Mouse (Mus musculus): ENCODE data around the gene Olfr551. TPM values are rescaled to one million over a fixed set of nuclear protein-coding genes. Genes with fewer than 3 reads are reported as not detected.
"Not testable (repeated sequence)": the region's sequence is repeated elsewhere in the genome, so short reads cannot be mapped to it uniquely, and the experiment has no call there.

The Olfr551 gene
- not detected for polyA plus RNA-seq (2021)

DNA sequence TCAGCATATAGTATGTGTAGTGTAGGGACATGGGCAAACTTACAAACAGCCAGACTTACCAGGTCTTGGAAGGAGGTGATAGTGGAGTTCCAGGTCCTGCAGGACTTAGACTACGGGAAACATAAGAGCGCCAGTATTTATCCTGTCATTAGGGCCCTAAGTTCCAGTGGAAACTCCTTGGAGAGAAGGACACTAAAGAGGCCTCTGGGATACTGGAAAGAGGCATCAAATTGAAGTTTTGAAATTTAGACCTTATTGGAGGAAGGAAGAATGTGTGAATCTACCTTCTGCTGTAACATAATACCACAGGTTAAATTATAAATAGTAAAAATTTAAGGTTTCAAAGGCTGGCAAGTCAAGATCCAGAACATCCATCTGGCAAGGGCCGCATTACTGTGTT is at the start of gene Olfr551:
TSS of gene Olfr551 (minus strand) at position 101 of the 400 bp plus-strand sequence.
- no peak for DNase-seq (ENCODE audit: low read depth, low spot score)
- TF ChIP-seq CTCF (IDR thresholded peaks at IDR 0.05), result no peak
- no peaks in the 10 kb centered on the region for H3K27me3 ChIP-seq
- ChIA-PET POLR2A (no interaction called here), CTCF (no interaction called here)
- in situ Hi-C loops (cut with MboI; ENCODE audit: low pct_unique_long_range_greater_than_20kb), result no loop called here
- ATAC-seq, result no peak

DNA sequence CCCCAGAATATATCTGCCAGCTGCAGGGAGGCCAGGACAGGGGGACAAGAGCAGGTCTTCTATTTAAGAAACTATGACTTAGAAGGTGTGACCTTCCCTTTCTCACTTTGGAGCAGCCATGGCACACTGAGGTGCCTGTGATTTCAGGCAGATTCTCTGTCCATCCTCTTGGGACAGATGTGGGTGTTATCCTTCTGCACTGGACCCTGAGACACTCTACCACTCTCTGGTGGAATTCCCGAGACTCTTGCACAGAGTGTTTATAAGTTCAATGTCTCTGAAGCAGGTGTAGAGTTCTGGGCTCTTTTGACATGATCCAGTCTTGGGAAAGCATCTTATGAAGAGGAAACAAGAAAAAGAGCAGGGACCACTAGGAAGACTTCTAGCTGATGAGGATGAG is 46.4 kb upstream of the Olfr551 start, which contains the start of gene Olfr554:
TSS of gene Olfr554 (plus strand) at position 301 of the 400 bp plus-strand sequence.
- ATAC-seq (no peak), DNase-seq (ENCODE audit: low read depth, low spot score) (no peak)
- TF ChIP-seq CTCF (IDR thresholded peaks at IDR 0.05), result no peak
- peaks cover 16% of the 10 kb centered on the region for H3K27me3 ChIP-seq
- POLR2A ChIA-PET, result no interaction called here
- CTCF ChIA-PET, result interaction anchor here (3.6 kb wide), 1 partner anchor 125 kb away, joined by 17 read pairs; no protein-coding TSS in a partner anchor
- in situ Hi-C loops (cut with MboI; ENCODE audit: low pct_unique_long_range_greater_than_20kb), result loop anchor here (5.0 kb wide), 1 partner anchor 131 kb away; no protein-coding TSS in a partner anchor

DNA sequence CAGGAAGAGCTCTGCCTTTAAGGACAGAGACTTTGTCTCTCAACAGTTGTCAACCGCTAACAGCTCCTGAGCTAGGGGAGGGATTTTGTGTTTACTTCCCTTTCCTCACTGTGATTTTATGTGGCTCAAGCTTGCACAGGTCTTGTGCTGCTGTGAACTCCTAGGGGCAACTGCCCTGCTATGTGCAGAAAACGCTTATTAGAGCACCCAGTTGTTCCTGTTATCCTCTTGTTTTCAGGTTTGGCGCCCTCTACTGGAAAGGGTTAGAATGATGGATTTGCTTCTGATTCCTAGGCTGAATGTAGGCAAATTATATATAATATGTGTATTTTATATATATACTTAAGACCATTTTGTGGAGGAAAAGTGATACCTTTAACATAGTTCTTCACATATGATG is 45.0 kb upstream of the Olfr551 start:
- DNase-seq (ENCODE audit: low read depth, low spot score) (peak; percentile 2), ATAC-seq (peak; percentile 51)
- peak; percentile 49 for TF ChIP-seq CTCF (IDR thresholded peaks at IDR 0.05)
- peaks cover 16% of the 10 kb centered on the region for H3K27me3 ChIP-seq
- CTCF ChIA-PET, result interaction anchor here (1.5 to 3.6 kb wide), 2 partner anchors 124 to 129 kb away, joined by 4 to 17 read pairs; no protein-coding TSS in a partner anchor
- POLR2A ChIA-PET, result no interaction called here
- in situ Hi-C loops (cut with MboI; ENCODE audit: low pct_unique_long_range_greater_than_20kb), result loop anchor here (5.0 kb wide), 1 partner anchor 129 kb away; no protein-coding TSS in a partner anchor

DNA sequence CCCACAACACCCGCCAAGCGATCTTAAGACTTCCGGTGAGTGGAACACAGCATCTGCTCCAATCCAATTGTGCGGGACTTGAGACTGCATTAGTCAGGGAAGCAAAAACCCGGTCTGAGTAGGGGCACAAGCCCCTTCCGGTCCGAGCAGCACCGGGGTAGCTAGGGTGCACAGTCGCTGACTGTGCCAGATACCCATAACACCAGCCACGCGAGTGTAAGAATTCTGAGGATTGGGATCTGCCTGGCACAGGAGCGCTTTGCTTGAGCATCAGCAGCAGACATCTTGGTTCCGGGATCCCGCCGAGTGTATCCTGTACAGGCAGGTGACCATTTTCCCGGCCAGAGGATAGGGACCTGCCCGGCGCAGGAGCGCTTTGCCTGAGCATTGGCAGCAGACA is 28.7 kb upstream of the Olfr551 start:
- ATAC-seq; DNase-seq (ENCODE audit: low read depth, low spot score); CTCF ChIA-PET; H3K27me3 ChIP-seq; in situ Hi-C loops (cut with MboI; ENCODE audit: low pct_unique_long_range_greater_than_20kb); POLR2A ChIA-PET: not testable (repeated sequence)

- ATAC-seq, result no peak
- no peak for TF ChIP-seq CTCF (IDR thresholded peaks at IDR 0.05)
- ChIA-PET POLR2A (no interaction called here), CTCF (no interaction called here)
- in situ Hi-C loops (cut with MboI; ENCODE audit: low pct_unique_long_range_greater_than_20kb), result no loop called here
- H3K27me3 ChIP-seq, result peaks cover 11% of the 10 kb centered on the region
- DNase-seq (ENCODE audit: low read depth, low spot score), result no peak
Measured at GRCm38 (mm10) chr7:102619608-102620007, 27.9 kb upstream of the Olfr551 start.

DNA sequence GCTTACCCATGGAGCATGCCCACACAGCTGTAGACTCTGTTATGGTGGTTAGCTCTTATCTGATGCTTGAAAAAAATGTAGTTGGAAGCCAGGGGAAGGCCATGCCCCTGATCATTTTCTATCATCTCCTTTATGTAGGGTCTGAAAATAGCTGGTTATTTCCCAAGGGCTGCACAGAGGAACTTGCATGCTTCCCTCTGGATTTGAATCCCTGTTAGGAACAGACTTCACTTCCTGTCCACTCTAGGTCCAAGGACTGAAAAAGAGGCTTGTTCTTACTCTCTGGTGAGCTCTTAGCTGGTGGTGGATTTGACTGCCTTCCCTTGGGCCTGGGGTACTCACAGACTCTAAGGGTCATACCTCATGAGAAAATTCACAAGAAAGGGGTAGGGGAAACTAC is 26.4 kb upstream of the Olfr551 start, which contains the start of gene Olfr553:
TSS of gene Olfr553 (minus strand) at position 101 of the 400 bp plus-strand sequence.
- peaks cover 17% of the 10 kb centered on the region for H3K27me3 ChIP-seq
- ATAC-seq (no peak), DNase-seq (ENCODE audit: low read depth, low spot score) (no peak)
- CTCF ChIA-PET, result no interaction called here
- POLR2A ChIA-PET, result no interaction called here
- TF ChIP-seq CTCF (IDR thresholded peaks at IDR 0.05), result no peak
- in situ Hi-C loops (cut with MboI; ENCODE audit: low pct_unique_long_range_greater_than_20kb), result no loop called here

GRCm38 (mm10) chr7:102597378-102598031 is 5.8 kb upstream of the Olfr551 start, which contains the start of gene Olfr552:
TSS of gene Olfr552 (plus strand) at chr7:102597770.
- ChIA-PET CTCF (no interaction called here), POLR2A (no interaction called here)
- no peak for ATAC-seq
- peaks cover 5% of the 10 kb centered on the region for H3K27me3 ChIP-seq
- DNase-seq (ENCODE audit: low read depth, low spot score), result no peak
- no peak for TF ChIP-seq CTCF (IDR thresholded peaks at IDR 0.05)
- in situ Hi-C loops (cut with MboI; ENCODE audit: low pct_unique_long_range_greater_than_20kb), result no loop called here

- ChIA-PET POLR2A (no interaction called here), CTCF (no interaction called here)
- TF ChIP-seq CTCF (IDR thresholded peaks at IDR 0.05), result no peak
- DNase-seq (ENCODE audit: low read depth, low spot score) (no peak), ATAC-seq (no peak)
- H3K27me3 ChIP-seq, result peaks cover 5% of the 10 kb centered on the region
- in situ Hi-C loops (cut with MboI; ENCODE audit: low pct_unique_long_range_greater_than_20kb), result no loop called here
Measured at GRCm38 (mm10) chr7:102575998-102576397, 15.7 kb downstream of the Olfr551 start.

GRCm38 (mm10) chr7:102573174-102573830 is 18.4 kb downstream of the Olfr551 start:
- no peak for DNase-seq (ENCODE audit: low read depth, low spot score)
- ChIA-PET CTCF (interaction anchor here (1.4 kb wide), 1 partner anchor 8 kb away, joined by 3 read pairs; no protein-coding TSS in a partner anchor), POLR2A (no interaction called here)
- no peak for ATAC-seq
- no peak for TF ChIP-seq CTCF (IDR thresholded peaks at IDR 0.05)
- in situ Hi-C loops (cut with MboI; ENCODE audit: low pct_unique_long_range_greater_than_20kb), result no loop called here
- peaks cover 11% of the 10 kb centered on the region for H3K27me3 ChIP-seq

- ChIA-PET POLR2A (no interaction called here), CTCF (no interaction called here)
- in situ Hi-C loops (cut with MboI; ENCODE audit: low pct_unique_long_range_greater_than_20kb), result no loop called here
- TF ChIP-seq CTCF (IDR thresholded peaks at IDR 0.05), result no peak
- DNase-seq (ENCODE audit: low read depth, low spot score) (no peak), ATAC-seq (no peak)
- H3K27me3 ChIP-seq, result peaks cover 11% of the 10 kb centered on the region
Measured at GRCm38 (mm10) chr7:102571142-102571541, 20.5 kb downstream of the Olfr551 start, which contains the start of gene Olfr550. TSS of gene Olfr550 (plus strand) at chr7:102571442.

DNA sequence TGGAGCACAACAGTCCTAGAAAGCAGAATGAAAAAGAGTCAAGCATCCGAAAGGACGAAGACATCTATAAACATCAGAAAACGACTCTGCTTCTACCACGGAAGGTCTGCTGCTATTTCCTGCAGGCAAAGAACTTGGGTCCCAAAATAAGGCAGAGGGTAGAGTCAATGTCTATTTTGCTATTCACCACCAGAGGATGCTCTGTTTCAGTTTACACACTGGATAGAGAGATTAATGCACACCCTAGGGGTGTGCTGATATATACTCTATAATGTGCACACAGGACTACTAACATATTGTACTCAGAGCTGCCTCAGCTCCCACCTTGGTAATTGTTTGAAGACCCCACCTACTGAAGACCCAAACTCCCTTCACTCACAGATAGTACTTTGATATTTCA is 25.5 kb downstream of the Olfr551 start:
- DNase-seq (ENCODE audit: low read depth, low spot score) (no peak), ATAC-seq (no peak)
- TF ChIP-seq CTCF (IDR thresholded peaks at IDR 0.05), result no peak
- ChIA-PET POLR2A (no interaction called here), CTCF (no interaction called here)
- peaks cover 6% of the 10 kb centered on the region for H3K27me3 ChIP-seq
- in situ Hi-C loops (cut with MboI; ENCODE audit: low pct_unique_long_range_greater_than_20kb), result no loop called here

Measured in Patski (cell line).